Mouse (Mus musculus): ENCODE results near the gene Fuom. TPM values are rescaled to one million over a fixed set of nuclear protein-coding genes. Genes with fewer than 3 reads are reported as not detected.

Gene Fuom
- polyA plus RNA-seq, 1 experiment from 2014 or later: 69.3 TPM

DNA sequence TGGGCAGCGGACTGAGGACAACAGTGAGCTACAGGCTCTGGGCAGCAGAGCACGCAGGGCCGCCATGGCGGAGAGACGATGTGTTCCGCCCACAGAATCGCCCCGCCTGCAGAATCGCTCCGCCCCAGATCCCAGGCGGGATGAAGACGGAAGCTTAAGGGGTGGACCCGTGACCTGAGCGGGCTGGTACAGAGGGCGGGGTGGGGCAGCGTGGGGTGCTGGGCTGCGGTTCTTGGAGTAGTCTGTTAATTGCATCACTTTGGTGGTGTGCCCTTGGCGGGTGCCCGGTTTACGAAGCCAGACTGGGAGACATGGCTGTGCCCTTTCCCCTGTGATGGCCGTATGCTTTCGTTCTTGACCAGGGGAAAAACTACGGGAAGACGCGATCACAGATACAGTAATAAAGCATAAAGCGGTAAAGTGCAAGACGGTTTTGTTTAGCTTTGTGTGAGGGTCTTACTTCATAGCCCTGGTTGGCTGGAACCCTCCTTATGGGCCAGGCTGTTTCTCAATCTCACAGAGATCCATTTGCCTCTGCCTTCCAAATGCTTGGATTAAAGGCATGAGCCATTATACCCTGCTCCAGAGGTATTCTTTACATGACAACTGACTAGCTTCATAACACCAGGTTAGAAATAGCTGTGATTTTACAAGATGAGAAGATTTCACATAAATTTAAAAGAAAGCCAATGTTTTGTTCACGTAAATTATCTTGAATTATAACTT, 14.3 kb upstream of the Fuom start, which contains the start of gene Echs1:
Gene Echs1 (minus strand): TSS at position 148 of the 726 bp plus-strand sequence.
- Histone ChIP-seq H3K4me3 (ENCODE audit: low read depth, low read length) (peak within 1 kb of the TSS; percentile 80), H3K4me2 (peak within 1 kb of the TSS; percentile 93), H3K4me1 (ENCODE audit: control insufficient read depth, insufficient read depth, low read length) (peaks cover 3% of the 10 kb centered on the region; the same call in 1 of the 2 replicates), H3K36me3 (ENCODE audit: control insufficient read depth, insufficient read depth, low read length) (peaks cover 4% of the 10 kb centered on the region; the same call in 1 of the 2 replicates), H3K9me3 (replicated peaks; ENCODE audit: control insufficient read depth, low read length) (no peaks in the 10 kb centered on the region), H3K27ac (ENCODE audit: low read depth, low read length) (peak within 1 kb of the TSS; percentile 79), H3K27me3 (ENCODE audit: control insufficient read depth, insufficient read depth, low read length) (no peaks in the 10 kb centered on the region), H3K9ac (ENCODE audit: low read depth, low read length) (peak within 1 kb of the TSS; percentile 92)
- 4% methylated on average over 28 of the region's 28 CpGs for WGBS (ENCODE audit: insufficient replicate concordance)
- peak; percentile 97 for ATAC-seq (replicated peaks; ENCODE audit: insufficient number of reproducible peaks, low FRiP score, low TSS enrichment)

DNA sequence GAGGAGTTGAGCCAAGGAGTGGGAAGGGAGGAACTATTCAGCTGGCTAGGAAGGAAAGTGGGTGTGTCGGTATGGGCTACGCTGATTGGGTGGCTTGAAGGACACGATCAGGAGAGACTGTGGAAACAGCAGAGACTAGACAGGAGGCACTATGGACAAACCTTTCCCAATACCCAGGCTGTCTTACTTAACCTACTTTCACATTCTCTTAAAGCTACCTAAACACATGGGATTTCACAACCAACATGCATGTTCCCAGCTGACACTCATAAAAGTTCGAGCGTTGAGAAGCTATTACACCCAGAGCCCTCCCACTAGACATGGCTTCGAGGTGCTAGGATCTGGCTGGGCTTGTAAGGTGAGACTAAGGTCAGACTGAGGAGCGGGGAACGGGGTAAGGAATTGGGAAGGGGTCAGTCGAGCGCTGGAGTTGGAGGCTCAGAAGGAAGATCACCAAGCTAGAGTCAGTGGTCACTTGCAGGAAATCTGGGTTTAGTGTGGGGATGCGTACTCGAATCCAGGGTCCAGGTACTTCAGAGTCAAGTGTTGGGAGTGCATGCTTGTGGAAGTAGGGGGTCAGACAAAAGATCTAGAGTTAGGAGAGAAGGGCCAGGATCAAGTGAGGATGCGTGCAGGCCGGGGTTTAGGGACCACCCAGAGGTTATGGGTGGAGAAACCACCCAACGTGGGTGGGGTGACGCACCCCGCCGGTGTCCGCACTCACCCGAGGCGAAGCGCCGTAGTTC, 13.5 kb upstream of the Fuom start, which contains the start of gene Paox:
Gene Paox (plus strand): TSS at position 217 of the 746 bp plus-strand sequence.
- Histone ChIP-seq H3K36me3 (ENCODE audit: control insufficient read depth, insufficient read depth, low read length) (peaks cover 10% of the 10 kb centered on the region), H3K9ac (ENCODE audit: low read depth, low read length) (peak within 1 kb of the TSS; percentile 92), H3K4me2 (peak within 1 kb of the TSS; percentile 93), H3K27me3 (ENCODE audit: control insufficient read depth, insufficient read depth, low read length) (no peaks in the 10 kb centered on the region), H3K9me3 (replicated peaks; ENCODE audit: control insufficient read depth, low read length) (no peaks in the 10 kb centered on the region), H3K4me3 (ENCODE audit: low read depth, low read length) (peak within 1 kb of the TSS; percentile 80), H3K4me1 (ENCODE audit: control insufficient read depth, insufficient read depth, low read length) (peaks cover 3% of the 10 kb centered on the region; the same call in 1 of the 2 replicates), H3K27ac (ENCODE audit: low read depth, low read length) (peak within 1 kb of the TSS; percentile 79)
- WGBS (ENCODE audit: insufficient replicate concordance): 2% methylated on average over 23 of the region's 23 CpGs
- peak; percentile 77 for ATAC-seq (replicated peaks; ENCODE audit: insufficient number of reproducible peaks, low FRiP score, low TSS enrichment)

DNA sequence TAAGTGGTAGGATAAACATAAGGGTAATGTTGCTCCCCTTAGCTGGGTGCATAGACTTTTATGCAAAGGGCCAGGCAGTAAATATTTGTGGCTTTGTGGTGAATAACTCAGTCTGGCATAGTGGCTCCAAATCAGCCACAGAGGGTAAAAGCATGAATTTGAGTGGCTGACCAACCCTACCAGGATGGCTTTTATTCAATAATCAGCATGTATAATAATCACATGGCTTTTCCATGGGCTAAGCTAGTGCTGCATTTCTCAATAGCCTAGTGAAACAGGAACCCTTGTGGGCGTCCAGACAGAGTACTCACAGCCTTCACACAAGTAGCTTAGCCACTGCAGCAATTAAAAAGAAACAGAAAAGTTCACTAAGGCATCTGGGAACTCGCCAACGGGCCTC, 9.7 kb upstream of the Fuom start:
- H3K4me2 ChIP-seq: no peak overlapping the region
- no peak for ATAC-seq (replicated peaks; ENCODE audit: insufficient number of reproducible peaks, low FRiP score, low TSS enrichment)
- H3K4me3 ChIP-seq (ENCODE audit: low read depth, low read length): no peak overlapping the region
- 65% methylated on average over 3 of the region's 3 CpGs for WGBS (ENCODE audit: insufficient replicate concordance)
- H3K27me3 ChIP-seq (ENCODE audit: control insufficient read depth, insufficient read depth, low read length): no peaks in the 10 kb centered on the region
- no peak overlapping the region for H3K27ac ChIP-seq (ENCODE audit: low read depth, low read length)
- H3K4me1 ChIP-seq (ENCODE audit: control insufficient read depth, insufficient read depth, low read length): peaks cover 3% of the 10 kb centered on the region; the same call in 1 of the 2 replicates
- H3K9me3 ChIP-seq (replicated peaks; ENCODE audit: control insufficient read depth, low read length): no peaks in the 10 kb centered on the region
- H3K36me3 ChIP-seq (ENCODE audit: control insufficient read depth, insufficient read depth, low read length): peaks cover 20% of the 10 kb centered on the region
- H3K9ac ChIP-seq (ENCODE audit: low read depth, low read length): no peak overlapping the region

DNA sequence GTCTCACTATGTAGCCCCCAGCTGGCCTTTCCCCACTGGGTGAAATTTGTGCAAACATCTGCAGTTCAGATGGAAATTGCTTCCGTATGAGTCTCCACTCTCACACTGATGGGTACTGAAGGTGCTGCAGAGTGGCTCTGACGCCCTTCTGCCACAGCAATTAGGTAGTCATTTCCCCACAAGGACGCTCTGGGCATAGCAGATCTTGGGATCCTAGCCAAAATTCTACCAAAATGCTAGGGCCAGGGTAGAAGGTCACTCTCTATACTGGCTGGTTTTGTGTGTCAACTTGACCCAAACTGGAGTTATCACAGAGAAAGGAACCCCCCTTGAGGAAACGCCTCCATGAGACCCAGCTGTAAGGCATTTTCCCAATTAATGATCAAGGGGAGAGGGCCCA, 1.8 kb upstream of the Fuom start:
- no peak overlapping the region for H3K4me2 ChIP-seq
- H3K27me3 ChIP-seq (ENCODE audit: control insufficient read depth, insufficient read depth, low read length): no peaks in the 10 kb centered on the region
- H3K27ac ChIP-seq (ENCODE audit: low read depth, low read length): no peak overlapping the region
- H3K9ac ChIP-seq (ENCODE audit: low read depth, low read length): no peak overlapping the region
- no peak for ATAC-seq (replicated peaks; ENCODE audit: insufficient number of reproducible peaks, low FRiP score, low TSS enrichment)
- 77% methylated on average over 4 of the region's 4 CpGs for WGBS (ENCODE audit: insufficient replicate concordance)
- H3K36me3 ChIP-seq (ENCODE audit: control insufficient read depth, insufficient read depth, low read length): peaks cover 4% of the 10 kb centered on the region; the same call in 1 of the 2 replicates
- no peaks in the 10 kb centered on the region for H3K9me3 ChIP-seq (replicated peaks; ENCODE audit: control insufficient read depth, low read length)
- no peak overlapping the region for H3K4me3 ChIP-seq (ENCODE audit: low read depth, low read length)
- peaks cover 5% of the 10 kb centered on the region for H3K4me1 ChIP-seq (ENCODE audit: control insufficient read depth, insufficient read depth, low read length)

DNA sequence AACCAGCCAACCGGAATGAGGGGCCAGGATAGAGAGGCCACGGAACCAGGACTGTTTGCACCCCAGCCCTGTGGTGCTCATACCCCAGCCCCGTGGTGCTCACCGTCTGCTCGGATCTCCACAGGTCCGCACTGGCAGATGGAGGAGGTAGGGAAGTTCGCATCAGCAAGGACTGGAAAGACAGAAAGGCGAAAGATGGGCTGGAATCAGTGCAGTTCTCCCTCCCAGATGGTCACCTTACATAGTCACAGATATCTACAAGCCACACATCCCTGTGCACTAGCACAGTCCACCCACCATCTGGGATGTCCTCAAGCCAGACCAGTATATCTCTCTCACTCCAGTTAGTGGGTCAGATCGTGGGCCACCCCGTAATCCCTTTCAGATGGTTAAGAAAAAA, 743 bp downstream of the Fuom start:
- Histone ChIP-seq H3K4me2 (peak overlapping the region; percentile 82), H3K4me3 (ENCODE audit: low read depth, low read length) (peak overlapping the region; percentile 52), H3K4me1 (ENCODE audit: control insufficient read depth, insufficient read depth, low read length) (peaks cover 5% of the 10 kb centered on the region), H3K27me3 (ENCODE audit: control insufficient read depth, insufficient read depth, low read length) (no peaks in the 10 kb centered on the region), H3K9me3 (replicated peaks; ENCODE audit: control insufficient read depth, low read length) (no peaks in the 10 kb centered on the region), H3K9ac (ENCODE audit: low read depth, low read length) (peak overlapping the region; percentile 82), H3K27ac (ENCODE audit: low read depth, low read length) (no peak overlapping the region), H3K36me3 (ENCODE audit: control insufficient read depth, insufficient read depth, low read length) (peaks cover 4% of the 10 kb centered on the region; the same call in 1 of the 2 replicates)
- ATAC-seq (replicated peaks; ENCODE audit: insufficient number of reproducible peaks, low FRiP score, low TSS enrichment): no peak
- 72% methylated on average over 10 of the region's 10 CpGs for WGBS (ENCODE audit: insufficient replicate concordance)

DNA sequence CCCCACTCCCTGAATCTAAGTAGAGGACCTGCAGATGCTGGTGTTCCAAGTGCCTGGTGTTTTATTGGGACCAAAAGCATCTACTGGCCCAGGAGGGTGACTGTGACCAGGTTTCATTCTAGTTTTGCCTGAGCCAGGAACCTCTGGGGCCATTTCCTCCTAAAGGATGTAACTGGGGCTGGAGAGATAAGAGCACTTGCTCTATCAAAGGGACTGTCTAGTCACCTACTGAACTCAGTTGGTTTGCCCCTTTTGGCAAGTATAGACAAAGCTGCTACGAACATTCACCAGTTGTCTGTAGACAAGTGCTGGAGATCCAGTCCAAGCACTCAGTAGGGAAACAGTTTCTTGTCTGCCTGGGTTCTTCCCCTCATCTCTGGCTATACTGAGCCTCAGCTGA, 3.8 kb downstream of the Fuom start:
- Histone ChIP-seq H3K27ac (ENCODE audit: low read depth, low read length) (no peak overlapping the region), H3K36me3 (ENCODE audit: control insufficient read depth, insufficient read depth, low read length) (no peaks in the 10 kb centered on the region), H3K4me1 (ENCODE audit: control insufficient read depth, insufficient read depth, low read length) (peaks cover 5% of the 10 kb centered on the region), H3K4me2 (no peak overlapping the region), H3K4me3 (ENCODE audit: low read depth, low read length) (no peak overlapping the region), H3K9me3 (replicated peaks; ENCODE audit: control insufficient read depth, low read length) (no peaks in the 10 kb centered on the region), H3K27me3 (ENCODE audit: control insufficient read depth, insufficient read depth, low read length) (no peaks in the 10 kb centered on the region), H3K9ac (ENCODE audit: low read depth, low read length) (no peak overlapping the region)
- no peak for ATAC-seq (replicated peaks; ENCODE audit: insufficient number of reproducible peaks, low FRiP score, low TSS enrichment)
- 52% methylated on average over 1 of the region's 1 CpGs for WGBS (ENCODE audit: insufficient replicate concordance)

DNA sequence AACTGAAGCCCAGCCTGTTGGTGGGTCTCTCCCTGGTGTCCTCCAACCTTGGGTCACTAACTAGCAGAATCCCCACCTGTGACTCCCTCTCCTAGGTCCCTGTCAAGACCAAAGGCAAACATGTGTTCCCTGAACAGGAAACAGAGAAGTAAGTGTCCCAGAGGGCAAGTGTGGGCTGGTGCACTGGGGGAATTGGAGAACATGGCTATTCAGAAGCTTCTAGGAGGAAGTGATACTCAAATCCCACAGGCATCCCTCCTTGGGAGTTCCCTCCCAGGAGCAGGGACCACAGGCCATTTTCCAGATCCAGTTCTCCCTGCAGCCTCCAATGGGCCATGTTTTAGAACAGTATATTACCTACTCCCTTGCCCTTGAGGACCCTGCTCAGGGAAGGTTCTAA, 6.2 kb downstream of the Fuom start:
- ATAC-seq (replicated peaks; ENCODE audit: insufficient number of reproducible peaks, low FRiP score, low TSS enrichment): no peak
- Histone ChIP-seq H3K27ac (ENCODE audit: low read depth, low read length) (no peak overlapping the region), H3K9me3 (replicated peaks; ENCODE audit: control insufficient read depth, low read length) (no peaks in the 10 kb centered on the region), H3K9ac (ENCODE audit: low read depth, low read length) (no peak overlapping the region), H3K4me2 (no peak overlapping the region), H3K4me3 (ENCODE audit: low read depth, low read length) (no peak overlapping the region), H3K4me1 (ENCODE audit: control insufficient read depth, insufficient read depth, low read length) (peaks cover under 1% of the 10 kb centered on the region), H3K36me3 (ENCODE audit: control insufficient read depth, insufficient read depth, low read length) (no peaks in the 10 kb centered on the region), H3K27me3 (ENCODE audit: control insufficient read depth, insufficient read depth, low read length) (no peaks in the 10 kb centered on the region)

DNA sequence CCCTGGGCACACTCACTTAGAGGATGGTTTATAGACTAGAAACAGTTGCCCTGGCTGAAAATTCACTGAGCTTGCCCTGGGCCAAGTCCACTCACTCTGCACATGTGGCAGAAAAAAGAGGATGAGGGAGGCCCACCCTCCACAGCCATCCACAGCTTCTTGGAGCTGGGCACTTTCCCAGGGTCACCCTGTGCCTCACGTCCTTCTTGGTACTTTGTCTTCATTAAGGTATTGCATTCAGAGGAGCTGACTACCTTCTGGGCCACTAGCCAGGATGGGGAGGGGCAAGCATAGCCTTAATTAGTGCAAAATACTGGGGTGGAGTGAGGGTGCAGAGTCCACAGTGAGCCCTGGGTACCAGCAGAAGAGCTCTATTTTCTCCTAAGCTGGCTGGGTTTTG, 6.7 kb downstream of the Fuom start:
- Histone ChIP-seq H3K9me3 (replicated peaks; ENCODE audit: control insufficient read depth, low read length) (no peaks in the 10 kb centered on the region), H3K9ac (ENCODE audit: low read depth, low read length) (no peak overlapping the region), H3K4me1 (ENCODE audit: control insufficient read depth, insufficient read depth, low read length) (no peaks in the 10 kb centered on the region), H3K36me3 (ENCODE audit: control insufficient read depth, insufficient read depth, low read length) (no peaks in the 10 kb centered on the region), H3K4me3 (ENCODE audit: low read depth, low read length) (no peak overlapping the region), H3K4me2 (no peak overlapping the region), H3K27me3 (ENCODE audit: control insufficient read depth, insufficient read depth, low read length) (no peaks in the 10 kb centered on the region), H3K27ac (ENCODE audit: low read depth, low read length) (no peak overlapping the region)
- ATAC-seq (replicated peaks; ENCODE audit: insufficient number of reproducible peaks, low FRiP score, low TSS enrichment): no peak
- 59% methylated on average over 1 of the region's 1 CpGs for WGBS (ENCODE audit: insufficient replicate concordance)
